Mouse (Mus musculus): ENCODE results near the gene Lamb2.

Gene Lamb2

DNA sequence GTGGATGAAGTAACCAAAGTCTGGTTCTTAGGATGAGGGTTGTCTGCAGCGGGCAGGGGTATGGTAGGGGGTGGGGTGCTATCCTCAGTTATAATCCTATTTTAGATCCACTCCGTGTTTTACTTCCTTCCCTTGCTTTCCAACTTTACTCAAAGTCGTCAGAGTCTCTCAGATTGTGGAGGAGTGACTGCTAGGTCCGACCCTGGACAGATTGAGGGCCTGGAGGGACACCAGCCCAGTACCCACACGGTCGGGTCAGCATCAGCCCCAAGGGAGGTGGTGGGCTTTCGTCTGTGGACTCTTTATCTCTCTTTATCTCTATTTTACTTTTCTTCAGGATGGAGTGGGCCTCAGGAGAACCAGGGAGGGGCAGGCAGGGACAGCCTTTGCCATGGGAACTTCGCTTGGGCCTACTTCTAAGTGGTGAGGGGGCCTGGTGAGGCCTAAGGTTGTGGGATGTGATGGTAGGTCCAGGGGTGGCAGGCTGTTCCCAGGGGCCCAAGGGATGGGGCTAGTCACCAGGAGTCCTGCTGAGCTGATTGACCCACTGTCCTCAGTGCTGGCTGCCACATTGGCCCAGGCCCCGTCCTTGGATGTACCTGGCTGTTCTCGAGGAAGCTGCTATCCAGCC lies at the start of gene Lamb2:
Gene Lamb2, plus strand, starts transcription at position 16 of the 631 bp plus-strand sequence.
- DNase-seq = no peak

DNA sequence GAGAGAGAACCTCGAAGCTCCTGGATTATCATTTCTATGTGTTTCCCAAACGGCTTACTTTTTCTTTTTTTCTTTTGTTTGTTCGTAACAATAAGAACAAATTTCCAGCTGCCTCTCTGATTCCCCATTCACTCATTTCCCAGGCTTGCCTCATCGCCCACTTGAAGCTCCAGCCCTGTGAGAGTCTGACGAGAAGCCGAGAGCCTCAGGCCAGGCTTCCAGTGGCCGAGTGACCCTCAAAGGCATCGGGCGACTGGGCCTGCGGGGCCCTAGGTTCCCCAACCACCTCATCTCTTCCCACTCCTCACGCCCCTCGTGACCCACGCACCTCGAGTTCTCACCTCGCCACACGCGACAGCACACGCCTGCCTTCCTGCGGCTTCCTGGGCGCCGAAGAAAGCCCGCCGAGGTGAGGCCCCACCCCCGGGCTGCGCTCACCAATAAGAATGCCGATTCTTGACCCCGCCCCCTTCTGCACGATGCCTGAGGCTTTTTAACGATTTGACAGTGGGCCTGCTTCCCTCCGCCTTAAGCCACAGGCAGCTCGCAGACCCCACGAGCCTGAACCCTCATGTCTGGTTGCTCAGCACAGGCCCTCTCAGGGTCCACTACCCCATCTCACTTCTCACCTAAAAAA lies 48.0 kb upstream of the Lamb2 start:
- no peak for DNase-seq

DNA sequence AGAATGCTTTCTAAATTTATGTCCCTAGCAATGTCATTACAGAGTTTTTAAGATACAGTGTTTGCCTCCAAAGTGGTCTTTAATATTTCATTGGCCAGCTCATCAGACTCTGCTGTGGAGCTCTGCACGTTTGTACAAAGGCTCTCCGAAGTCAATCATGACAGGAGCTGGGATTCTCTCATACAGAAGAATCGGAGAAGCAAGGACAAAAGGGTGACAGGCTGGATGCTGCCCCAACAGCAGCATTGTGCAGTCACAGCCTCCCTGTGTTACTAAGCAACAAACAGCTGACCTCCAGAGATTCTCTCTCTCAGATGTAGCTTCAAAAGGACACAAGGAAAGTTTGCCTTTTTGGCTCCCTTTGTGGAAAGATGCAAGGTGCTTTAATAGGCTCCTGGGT lies 43.4 kb upstream of the Lamb2 start, which contains the start of gene BC048562:
Gene BC048562, plus strand, starts transcription at position 301 of the 400 bp plus-strand sequence.
- no peak for DNase-seq

DNA sequence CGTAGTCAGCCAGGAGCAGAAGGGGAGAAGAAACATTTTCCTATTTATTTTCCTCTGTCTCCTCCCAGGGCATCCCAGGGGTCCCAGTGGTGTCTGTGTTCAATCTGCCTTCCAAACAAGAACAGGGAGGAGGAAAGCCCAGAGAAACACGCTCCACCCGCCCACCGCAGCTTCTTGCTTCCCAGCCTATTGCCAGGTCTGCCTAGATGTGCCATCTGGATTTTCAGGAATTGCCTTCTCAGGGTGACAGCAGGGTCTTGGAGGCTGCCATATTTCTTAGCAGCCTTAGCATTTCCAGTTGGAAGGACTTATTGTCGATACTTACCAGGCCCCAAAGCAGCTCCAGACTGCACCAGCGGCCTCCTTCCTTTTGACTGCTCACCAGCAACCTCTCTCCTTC lies 40.4 kb upstream of the Lamb2 start:
- no peak for DNase-seq

DNA sequence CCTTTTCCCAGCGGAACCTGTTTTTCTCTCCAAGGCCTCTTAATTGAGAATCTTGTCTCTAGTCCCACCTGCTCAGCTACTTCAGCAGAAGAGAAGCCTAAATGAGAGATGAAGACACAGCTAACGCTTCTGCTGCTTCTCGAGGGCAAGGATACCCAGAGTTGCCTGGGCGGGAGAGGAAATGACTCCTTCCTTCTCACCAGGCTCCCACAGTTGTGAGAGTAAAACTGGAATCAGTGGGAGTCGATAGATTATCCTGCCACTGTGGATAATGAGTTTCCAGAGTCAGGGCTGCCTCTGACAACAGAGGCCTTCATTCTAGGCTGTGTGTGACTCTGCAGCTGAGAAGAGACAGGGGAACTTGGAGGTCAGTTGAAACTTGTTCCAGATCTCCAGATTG lies 39.1 kb upstream of the Lamb2 start:
- DNase-seq = no peak

DNA sequence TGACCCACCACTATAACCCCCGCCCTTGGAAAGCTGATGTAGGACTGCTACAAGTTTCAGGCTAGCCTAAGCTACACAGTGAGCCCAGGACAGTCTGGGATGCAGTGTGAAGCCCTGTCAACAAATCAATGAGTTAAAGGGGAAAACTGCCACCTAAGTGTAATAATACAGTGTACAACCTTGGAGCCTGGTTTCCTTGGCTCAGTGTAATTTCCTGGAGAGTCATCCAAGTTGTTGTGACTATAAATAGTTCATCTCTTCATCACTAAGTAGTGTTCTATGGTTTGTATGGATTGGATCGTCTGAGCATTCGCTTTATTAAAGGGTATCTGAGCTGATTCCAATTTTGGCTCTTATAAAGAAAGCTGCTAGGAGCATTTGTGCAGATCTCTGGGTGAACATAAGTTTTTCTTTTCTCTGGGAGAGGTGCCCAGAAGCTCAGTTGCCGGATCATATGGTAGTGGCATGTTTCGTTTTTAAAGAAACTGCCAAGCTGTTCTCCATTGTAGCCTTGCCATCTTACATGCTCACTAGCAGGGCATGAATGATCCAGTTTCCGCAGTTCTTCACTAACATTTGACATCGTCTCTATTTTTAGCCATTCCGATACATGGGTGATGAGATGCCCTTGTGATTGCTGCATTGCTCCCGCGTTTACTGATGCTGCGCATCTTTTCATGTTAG lies 38.2 kb upstream of the Lamb2 start:
- DNase-seq = no peak

DNA sequence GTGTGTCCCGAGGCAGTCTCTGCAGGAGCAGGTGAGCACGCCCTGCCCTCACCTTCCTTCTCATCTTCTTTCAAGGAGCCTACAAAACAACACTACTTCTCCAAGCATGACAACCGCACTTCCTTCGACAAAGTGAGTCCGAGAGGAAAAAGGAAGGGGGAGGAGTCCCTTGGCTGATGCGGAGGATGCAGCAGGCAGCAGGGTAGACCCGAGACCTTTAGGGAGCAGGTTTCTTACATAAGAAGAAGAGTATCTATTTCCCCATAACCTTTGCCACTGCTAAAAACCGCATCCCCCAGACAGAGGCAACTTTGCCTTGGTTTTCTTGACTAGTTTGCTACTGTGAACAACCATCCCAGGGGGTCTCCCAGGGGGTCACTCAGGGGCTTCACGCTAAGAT lies 34.4 kb upstream of the Lamb2 start:
- no peak for DNase-seq

DNA sequence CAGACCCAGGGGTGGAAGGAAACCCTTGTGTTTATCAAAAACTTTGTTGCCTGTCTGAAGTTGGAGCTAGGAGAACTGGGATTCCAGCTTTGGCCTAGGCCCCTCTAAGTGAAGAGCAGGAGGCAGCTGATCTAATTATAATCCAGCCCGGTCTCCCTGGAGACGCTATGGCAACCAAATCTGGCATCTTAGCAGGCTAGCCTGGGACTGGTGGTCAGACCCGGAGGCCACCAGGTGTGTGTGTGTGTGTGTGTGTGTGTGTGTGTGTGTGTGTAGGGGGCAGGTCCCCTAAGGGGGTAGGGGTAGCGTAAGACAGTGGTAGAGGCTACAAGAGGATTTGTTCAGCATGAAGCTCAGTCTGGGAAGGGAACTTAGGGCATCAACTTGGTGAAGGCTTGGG lies 29.7 kb upstream of the Lamb2 start:
- DNase-seq = no peak

DNA sequence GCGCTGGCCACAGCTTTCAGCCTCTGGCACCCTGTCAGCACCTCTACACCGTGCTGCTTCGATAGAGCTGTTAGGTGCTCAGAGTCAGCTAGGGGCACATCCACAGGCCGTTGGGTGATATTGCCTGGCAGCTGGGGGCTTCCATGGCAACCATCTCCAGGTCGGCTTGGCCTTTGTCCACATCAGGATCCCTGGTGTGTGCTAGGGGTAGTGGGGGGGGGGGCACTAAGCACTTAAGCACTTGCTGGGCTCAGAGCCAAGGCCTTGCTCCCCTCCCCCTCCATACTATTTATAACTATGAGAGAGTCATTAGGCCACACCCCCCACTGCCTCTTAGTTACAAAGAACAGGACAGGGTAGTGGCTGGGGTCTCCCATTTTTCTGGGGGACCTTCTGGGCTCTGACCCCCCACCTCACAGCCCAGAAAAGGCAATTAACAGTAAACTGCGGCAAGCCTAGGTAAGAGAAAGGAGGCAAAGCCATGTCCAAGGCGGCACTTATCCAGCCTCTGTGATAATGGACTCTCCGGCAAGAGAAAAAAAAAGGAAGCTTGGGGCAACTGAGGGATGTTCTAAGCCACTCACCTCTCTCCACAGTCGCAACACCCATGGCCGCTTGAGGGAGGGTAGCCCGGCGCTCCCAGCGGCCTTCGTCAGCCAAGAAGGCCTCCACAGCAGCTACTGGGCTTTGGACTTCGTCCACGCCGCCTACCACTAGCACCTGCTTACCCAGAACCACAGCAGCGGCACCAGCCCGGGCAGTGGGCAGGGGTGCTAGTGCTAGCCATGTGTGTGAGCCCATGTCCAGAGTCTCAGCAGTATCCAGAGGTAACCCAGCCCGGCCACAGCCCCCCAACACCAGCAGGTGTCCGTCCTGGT lies 29.0 kb upstream of the Lamb2 start:
- DNase-seq = peak; percentile 39

DNA sequence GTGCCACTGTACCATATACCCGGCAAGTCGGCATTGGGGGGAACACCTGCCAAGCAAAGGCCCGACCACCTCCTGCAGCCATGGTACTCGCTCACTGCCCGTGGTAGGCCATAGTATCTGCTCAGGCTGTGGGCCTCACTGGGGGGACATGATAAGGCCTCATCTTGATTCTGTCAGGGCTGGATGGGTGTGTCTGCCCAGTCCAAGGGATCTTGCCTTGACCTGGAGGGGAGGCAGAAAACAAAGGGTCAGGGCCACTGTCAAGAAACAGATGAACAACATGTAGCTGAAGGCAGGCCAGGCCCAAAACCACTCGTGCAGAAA lies 28.4 kb upstream of the Lamb2 start:
- DNase-seq = no peak

DNA sequence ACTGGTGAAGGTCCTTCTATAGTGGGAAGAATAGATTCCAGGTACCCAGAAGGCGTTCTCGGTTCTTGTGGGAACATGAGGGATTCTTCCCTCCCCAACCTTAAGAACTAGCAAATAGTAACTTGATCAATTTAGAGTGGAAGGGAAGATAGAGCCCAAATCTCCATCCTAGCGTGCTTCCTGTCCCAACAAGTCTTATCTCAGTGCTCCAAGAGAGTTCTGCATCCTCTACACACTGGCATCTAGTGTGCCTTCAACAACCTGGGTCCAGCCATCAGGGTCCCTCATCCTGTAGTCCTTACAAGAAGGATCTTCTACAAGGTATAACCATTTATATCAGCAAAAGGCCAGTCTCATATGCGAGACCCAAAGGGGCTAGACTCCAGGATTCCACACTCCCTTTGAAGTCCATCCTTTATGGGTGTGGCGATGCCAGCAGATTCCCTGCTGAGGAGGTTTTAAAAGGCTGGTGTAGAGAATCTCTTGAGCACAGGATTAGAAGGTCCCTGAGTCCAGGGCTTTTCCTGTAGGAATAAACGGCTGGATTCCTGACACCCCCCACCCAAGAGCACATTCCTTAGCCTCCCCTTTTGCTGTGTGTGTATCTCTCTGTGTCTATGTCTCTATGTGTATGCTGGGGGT lies 27.9 kb upstream of the Lamb2 start:
- no peak for DNase-seq

DNA sequence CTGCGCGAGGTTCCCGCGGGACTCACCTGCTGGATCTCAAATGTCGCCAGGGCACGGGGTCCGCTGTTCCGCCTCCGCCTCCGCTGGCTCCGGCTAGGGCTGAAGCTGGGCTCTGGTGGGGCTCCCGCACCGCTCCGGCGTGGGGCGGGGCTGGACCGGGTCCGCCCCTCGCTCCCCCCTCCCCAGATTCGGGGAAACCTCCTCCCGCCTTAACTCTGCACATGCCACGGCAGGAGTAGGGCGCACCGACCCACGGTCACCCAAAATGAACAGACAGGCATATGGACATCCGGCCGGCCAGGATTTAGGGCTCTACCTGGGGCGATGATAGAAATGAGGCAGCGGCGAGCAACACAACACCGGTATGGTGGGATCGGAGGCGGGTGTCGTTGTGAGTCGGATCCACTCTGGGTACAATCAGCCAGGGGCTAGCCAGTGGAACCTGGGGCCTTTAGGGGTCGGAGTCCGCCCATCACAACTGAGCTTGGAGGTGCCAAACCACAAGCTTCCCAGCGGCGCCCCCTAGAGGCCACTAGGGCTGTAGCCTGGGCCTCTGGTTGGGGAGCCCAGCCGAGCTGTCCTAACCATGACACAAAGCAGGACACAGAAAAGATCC lies 27.1 kb upstream of the Lamb2 start:
- DNase-seq = peak; percentile 90

DNA sequence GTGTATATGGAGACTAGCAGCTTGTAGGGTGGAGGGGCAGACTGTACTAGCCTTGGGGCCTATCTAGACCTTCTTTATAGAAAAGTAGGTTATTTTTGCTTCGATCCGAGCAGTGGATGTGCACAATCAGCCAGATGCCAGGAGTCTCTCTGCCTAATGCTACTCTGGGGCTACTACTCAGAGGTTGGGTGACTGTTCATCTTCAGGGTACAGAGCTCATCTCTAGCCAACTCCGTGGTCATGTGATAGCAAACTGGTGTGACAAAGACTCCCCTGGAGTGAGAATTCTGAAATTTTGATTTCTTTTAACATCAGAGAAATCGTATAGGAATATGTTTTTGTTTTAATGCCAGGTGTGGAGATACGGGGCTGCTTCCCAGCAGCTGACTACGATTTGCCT lies 26.6 kb upstream of the Lamb2 start:
- no peak for DNase-seq

DNA sequence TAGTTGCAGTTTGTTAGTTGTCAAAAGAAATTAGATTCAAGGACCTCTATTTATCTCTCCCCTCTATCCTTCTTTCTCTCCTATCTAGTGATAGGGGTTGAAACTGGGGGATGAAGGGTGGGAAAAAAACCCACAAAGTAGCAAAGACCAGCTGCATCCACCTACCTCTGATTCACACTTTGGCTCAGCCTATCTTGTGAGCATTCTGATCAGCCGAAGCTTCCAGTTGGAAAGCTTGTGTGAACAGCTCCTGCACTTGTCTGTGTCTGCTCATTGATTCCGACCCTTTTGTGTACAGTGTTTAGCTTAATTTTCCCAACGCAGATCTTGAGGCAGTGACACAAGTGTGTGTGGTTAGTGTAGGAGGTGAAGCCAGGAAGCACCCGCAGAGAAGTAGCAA lies 26.1 kb upstream of the Lamb2 start:
- DNase-seq = no peak

DNA sequence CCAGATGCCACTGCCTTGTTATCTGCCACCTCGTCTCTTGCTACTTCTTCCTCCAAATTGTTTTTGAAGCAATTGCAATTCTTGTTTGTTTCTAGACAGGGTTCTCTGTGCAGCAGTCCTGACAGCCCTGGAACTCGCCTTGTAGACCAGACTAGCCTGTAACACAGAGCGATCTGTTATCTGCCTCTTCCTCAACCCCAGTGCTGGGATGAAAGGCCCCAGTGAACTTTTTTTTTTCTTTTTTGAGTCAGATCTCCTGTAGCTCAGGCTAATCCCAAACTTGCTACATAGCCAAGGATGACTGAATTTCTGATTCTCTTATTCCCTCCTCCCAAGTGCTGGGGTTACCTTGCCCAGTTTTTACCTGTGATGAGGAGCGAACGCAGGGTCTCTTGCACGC lies 25.1 kb upstream of the Lamb2 start:
- DNase-seq = no peak

DNA sequence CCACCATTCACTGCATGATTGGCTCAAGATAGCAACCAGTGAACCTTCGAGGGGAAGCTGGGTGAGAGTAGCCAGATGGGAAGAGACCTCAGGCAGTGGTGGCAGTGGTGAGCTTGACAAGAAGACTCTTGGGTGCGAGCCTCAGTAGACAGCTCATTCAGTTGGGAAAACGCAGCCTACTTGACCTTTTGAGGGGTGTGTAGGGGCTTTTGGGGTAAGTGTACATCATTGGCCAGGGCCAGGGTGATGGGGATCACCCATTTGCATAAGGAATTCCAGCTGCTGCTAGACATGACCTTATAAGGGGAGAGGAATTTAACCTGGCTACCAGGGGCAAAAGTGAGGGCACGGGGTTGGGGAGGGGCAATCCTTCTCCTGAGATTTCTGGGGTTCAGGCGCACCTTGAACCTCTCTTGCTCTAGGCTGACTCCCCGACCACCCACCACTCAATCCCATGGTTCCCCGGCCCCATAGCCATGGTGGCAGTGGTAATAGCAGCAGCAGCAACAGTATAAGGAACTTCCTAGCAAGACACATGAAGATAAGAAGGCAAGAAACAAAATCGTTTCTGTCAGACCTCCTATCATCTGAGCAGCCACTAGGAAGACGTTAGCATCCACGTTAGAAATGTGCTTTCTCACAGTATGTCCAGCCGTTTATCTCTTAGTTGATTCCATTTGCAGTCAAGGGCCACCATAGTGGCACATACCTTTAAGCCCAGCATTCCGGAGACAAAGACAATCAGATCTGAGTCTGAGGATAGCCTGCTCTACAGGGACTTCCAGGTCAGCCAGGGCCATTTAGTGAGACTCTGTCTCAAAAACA lies 23.6 kb upstream of the Lamb2 start:
- no peak for DNase-seq

DNA sequence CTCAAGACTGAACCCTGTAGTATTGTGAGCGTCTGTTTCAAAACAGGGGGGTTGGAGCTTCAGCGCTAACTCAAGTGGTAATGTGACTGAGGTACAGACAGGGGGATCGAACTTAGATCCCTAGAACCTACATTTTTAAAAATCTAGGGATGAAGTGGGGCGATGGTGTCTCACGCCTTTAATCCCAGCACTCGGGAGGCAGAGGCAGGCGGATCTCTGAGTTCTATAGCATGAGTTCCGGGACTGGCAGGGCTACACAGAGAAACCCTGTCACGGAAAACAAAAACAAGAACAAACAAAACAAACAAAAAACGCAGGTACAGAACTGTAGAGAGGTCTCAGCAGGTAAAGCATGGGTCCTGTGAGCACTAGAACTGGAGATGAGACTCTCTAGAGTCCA lies 22.6 kb upstream of the Lamb2 start:
- DNase-seq = no peak

DNA sequence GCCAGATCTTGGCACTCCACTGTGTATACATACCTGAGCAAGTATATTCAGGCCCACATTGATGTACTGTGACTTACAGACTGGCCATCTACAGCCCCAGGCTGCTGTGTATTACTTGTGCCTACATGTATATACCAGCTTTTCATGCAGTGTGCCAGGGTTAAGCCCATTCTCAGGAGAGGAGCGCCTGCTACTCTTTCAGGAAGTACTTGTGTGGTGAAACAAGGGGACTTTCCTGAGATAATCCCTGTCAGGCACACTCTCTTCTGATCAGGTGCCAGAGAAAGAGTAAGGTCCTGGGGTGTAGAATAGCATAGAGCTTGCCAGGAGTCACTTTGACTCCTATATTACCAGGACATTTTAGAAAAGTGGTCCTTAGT lies 19.6 kb upstream of the Lamb2 start:
- DNase-seq = no peak

DNA sequence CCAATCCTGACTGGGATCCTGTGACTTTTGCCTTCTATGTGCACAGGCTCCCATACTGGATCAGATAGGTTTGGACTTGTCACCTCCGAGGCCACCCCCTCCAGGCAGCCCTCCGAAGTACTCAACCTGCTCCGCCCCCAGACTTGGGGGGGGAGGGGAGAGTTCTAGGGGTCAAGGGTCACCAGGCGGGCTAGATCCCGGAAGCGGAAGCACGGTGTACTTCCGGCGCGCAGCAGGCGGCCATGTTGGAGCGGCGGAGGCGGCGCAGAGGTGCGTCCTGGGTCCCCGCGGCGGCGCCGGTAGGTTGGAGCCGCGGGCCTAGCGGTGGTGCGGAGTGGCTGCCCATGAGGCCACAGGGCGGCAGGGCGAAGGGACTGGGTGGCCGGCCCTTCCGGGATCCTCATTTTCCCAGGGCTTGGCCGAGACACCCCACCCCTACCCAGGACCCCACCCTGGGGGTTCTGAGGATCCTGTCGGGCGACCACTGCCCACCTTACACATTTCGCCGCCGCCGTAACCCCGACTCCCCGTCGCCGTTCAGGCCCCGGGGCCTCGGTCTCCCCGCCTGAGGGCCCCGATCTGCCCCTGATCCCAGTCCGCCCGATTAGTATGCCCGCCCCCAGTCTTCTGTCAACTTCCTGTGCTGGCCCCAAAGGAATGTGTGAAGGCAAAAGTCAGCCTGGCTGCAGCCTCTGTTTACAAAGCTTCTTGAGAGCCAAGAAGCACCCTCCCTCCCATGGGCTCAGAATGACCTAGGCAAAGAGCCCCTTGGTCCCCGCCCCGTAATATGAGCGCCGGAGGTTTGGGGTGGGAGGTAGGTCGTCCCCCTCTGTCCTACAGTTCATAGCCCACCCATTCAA lies 19.0 kb upstream of the Lamb2 start, which contains the start of gene Ccdc71:
Gene Ccdc71, plus strand, starts transcription at position 209 of the 860 bp plus-strand sequence.
- DNase-seq = peak; percentile 90

DNA sequence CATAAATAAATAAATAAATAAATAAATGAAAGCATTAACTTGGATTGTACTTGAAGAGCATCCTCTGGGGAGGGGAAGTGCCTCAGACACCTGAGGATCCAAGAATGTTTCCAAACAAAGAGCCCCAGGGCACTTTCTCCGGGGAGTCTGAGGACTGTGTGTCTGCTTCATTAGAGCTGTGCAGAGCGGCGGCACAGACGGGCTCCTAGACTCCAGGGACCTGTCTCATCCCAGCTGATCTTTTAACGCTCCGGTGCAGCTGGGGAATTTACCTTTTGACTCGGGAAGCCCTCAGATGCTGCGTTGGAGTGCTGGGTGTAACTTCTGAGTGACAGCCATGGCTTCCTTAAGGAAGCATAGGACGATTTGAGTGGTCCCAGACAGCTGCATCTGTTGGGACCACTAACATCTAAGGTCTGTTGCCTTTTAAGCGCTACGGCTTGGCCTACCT lies 18.3 kb upstream of the Lamb2 start, which contains the start of gene Klhdc8b:
Gene Klhdc8b, minus strand, starts transcription at position 401 of the 451 bp plus-strand sequence.
- no peak for DNase-seq

Measured in cerebellum, adult 9-11 months (tissue).